Mouse (Mus musculus) hindbrain, embryonic 16.5 days (tissue): ENCODE results near the gene Drosha. TPM values are rescaled to one million over a fixed set of nuclear protein-coding genes. Genes with fewer than 3 reads are reported as not detected.

Experiments
- ATAC-seq: fragments of 200-750 bp; cut with Nextera tagmentation; 2 replicates; pipeline ENCODE4 v1.8.0; 2017; ENCODE audit warnings: moderate TSS enrichment, moderate library complexity
- H3K27ac ChIP-seq: fragments of 300-500 bp; sonication (generic); 2 replicates; pipeline ENCODE4 v1.5.1; 2014; ENCODE audit warnings: low read depth, mild to moderate bottlenecking, control low read depth, low read length, moderate library complexity
- H3K27me3 ChIP-seq: fragments of 300-500 bp; sonication (generic); replicated peaks from 2 replicates; pipeline ENCODE4 v1.6.1; 2014; ENCODE audit warnings: low read length; ENCODE audit not compliant: control insufficient read depth, insufficient read depth
- H3K36me3 ChIP-seq: fragments of 300-500 bp; sonication (generic); 2 replicates; pipeline ENCODE4 v1.6.1; 2014; ENCODE audit warnings: mild to moderate bottlenecking, low read length, moderate library complexity, mixed read lengths; ENCODE audit not compliant: control insufficient read depth, insufficient read depth
- H3K4me1 ChIP-seq: fragments of 300-500 bp; sonication (generic); 2 replicates; pipeline ENCODE4 v1.6.1; 2014; ENCODE audit warnings: low read depth, low read length; ENCODE audit not compliant: control insufficient read depth, insufficient read depth
- H3K4me2 ChIP-seq: fragments of 300-500 bp; sonication (generic); 2 replicates; pipeline ENCODE4 v1.6.1; 2014; ENCODE audit warnings: mild to moderate bottlenecking, low read length, control low read depth, moderate library complexity
- H3K4me3 ChIP-seq: fragments of 300-500 bp; sonication (generic); 2 replicates; pipeline ENCODE4 v1.5.1; 2014; ENCODE audit warnings: mild to moderate bottlenecking, low read length, control low read depth, moderate library complexity
- H3K9ac ChIP-seq: fragments of 300-500 bp; sonication (generic); 2 replicates; pipeline ENCODE4 v1.6.1; 2014; ENCODE audit warnings: low read depth, mild to moderate bottlenecking, control low read depth, low read length, moderate library complexity
- H3K9me3 ChIP-seq: fragments of 300-500 bp; sonication (generic); 2 replicates; pipeline ENCODE4 v1.6.1; 2014; ENCODE audit warnings: mild to moderate bottlenecking, low read length, moderate library complexity; ENCODE audit not compliant: control insufficient read depth
- WGBS: fragments of 180-500 bp; shearing (Covaris S2); extraction: QIAGEN DNeasy Blood & Tissue Kit; methylation state at CpG from one replicate; pipeline ENCODE4 v1.1.7; 2014; 5-methylcytosine and 5-hydroxymethylcytosine counted together
- polyA plus RNA-seq: library from polyadenylated mRNA; unstranded; fragments of >200 nt; fragmentation: Nextera tagmentation; extraction: Ambion mirVana; gene quantifications from 2 replicates; pipeline ENCODE4 v1.2.1, GENCODE M21; 2015

Drosha gene
- 42.7 and 56.4 TPM in 2 replicates for polyA plus RNA-seq

GRCm38 (mm10) chr15:12824197-12824952 is at the start of gene Drosha, which contains the start of gene 6030458C11Rik:
Gene Drosha (plus strand): TSS chr15:12824815.
Gene 6030458C11Rik (minus strand): TSS chr15:12824649.
- H3K4me3 ChIP-seq: peak within 1 kb of the TSS; percentile 98
- H3K27ac ChIP-seq: peak within 1 kb of the TSS; percentile 82
- H3K9me3 ChIP-seq: no peaks in the 10 kb centered on the region
- peak; percentile 100 for ATAC-seq
- H3K27me3 ChIP-seq: no peaks in the 10 kb centered on the region
- H3K4me1 ChIP-seq: peaks cover 18% of the 10 kb centered on the region
- H3K9ac ChIP-seq: peak within 1 kb of the TSS; percentile 95
- H3K36me3 ChIP-seq: peaks cover 15% of the 10 kb centered on the region
- under 1% methylated on average over 64 of the region's 67 CpGs for WGBS
- H3K4me2 ChIP-seq: peak within 1 kb of the TSS; percentile 77

GRCm38 (mm10) chr15:12781296-12781695 is 43.3 kb upstream of the Drosha start:
- no peaks in the 10 kb centered on the region for H3K4me1 ChIP-seq
- 86% methylated on average over 6 of the region's 6 CpGs for WGBS
- no peak for ATAC-seq

GRCm38 (mm10) chr15:12781729-12782326 is 42.8 kb upstream of the Drosha start:
- 77% methylated on average over 15 of the region's 16 CpGs for WGBS
- no peaks in the 10 kb centered on the region for H3K9me3 ChIP-seq
- H3K9ac ChIP-seq: no peak overlapping the region
- ATAC-seq: no peak
- no peaks in the 10 kb centered on the region for H3K27me3 ChIP-seq
- no peak overlapping the region for H3K4me2 ChIP-seq
- no peak overlapping the region for H3K27ac ChIP-seq
- H3K4me1 ChIP-seq: no peaks in the 10 kb centered on the region
- no peaks in the 10 kb centered on the region for H3K36me3 ChIP-seq
- no peak overlapping the region for H3K4me3 ChIP-seq

More at GRCm38 (mm10) chr15:12781296-12781695, 43.3 kb upstream of the Drosha start:
- Histone ChIP-seq H3K9ac (no peak overlapping the region), H3K9me3 (no peaks in the 10 kb centered on the region), H3K4me2 (no peak overlapping the region), H3K27ac (no peak overlapping the region), H3K36me3 (no peaks in the 10 kb centered on the region), H3K27me3 (no peaks in the 10 kb centered on the region), H3K4me3 (no peak overlapping the region)

- H3K4me1 ChIP-seq: no peaks in the 10 kb centered on the region; the same call in 1 of the 2 replicates
- no peaks in the 10 kb centered on the region for H3K36me3 ChIP-seq
- H3K9ac ChIP-seq: no peak overlapping the region
- H3K9me3 ChIP-seq: no peaks in the 10 kb centered on the region
- no peak for ATAC-seq
- H3K27me3 ChIP-seq: no peaks in the 10 kb centered on the region
- no peak overlapping the region for H3K4me3 ChIP-seq
- H3K27ac ChIP-seq: no peak overlapping the region
- H3K4me2 ChIP-seq: no peak overlapping the region
- 78% methylated on average over 5 of the region's 5 CpGs for WGBS
Observed at GRCm38 (mm10) chr15:12788536-12788935, 36.1 kb upstream of the Drosha start.

GRCm38 (mm10) chr15:12789406-12789867 is 35.2 kb upstream of the Drosha start:
- WGBS: 30% methylated on average over 10 of the region's 10 CpGs
- Histone ChIP-seq H3K9ac (no peak overlapping the region), H3K4me3 (no peak overlapping the region), H3K27ac (no peak overlapping the region), H3K27me3 (no peaks in the 10 kb centered on the region), H3K4me1 (no peaks in the 10 kb centered on the region; the same call in 1 of the 2 replicates), H3K9me3 (no peaks in the 10 kb centered on the region), H3K4me2 (no peak overlapping the region), H3K36me3 (no peaks in the 10 kb centered on the region)
- ATAC-seq: 0 out of 2 replicates have a peak, but pooled peaks have one; percentile 34

- Histone ChIP-seq H3K27ac (no peak overlapping the region), H3K4me2 (no peak overlapping the region), H3K27me3 (no peaks in the 10 kb centered on the region), H3K4me1 (no peaks in the 10 kb centered on the region; the same call in 1 of the 2 replicates), H3K4me3 (no peak overlapping the region), H3K9ac (no peak overlapping the region), H3K9me3 (no peaks in the 10 kb centered on the region), H3K36me3 (no peaks in the 10 kb centered on the region)
- ATAC-seq: no peak
- 60% methylated on average over 6 of the region's 6 CpGs for WGBS
Observed at GRCm38 (mm10) chr15:12794311-12794710, 30.3 kb upstream of the Drosha start.

- Histone ChIP-seq H3K27me3 (no peaks in the 10 kb centered on the region), H3K27ac (no peak overlapping the region), H3K4me2 (no peak overlapping the region), H3K9me3 (no peaks in the 10 kb centered on the region), H3K9ac (no peak overlapping the region), H3K36me3 (no peaks in the 10 kb centered on the region), H3K4me1 (no peaks in the 10 kb centered on the region), H3K4me3 (no peak overlapping the region)
- WGBS: 2% methylated on average over 2 of the region's 2 CpGs
- ATAC-seq: peak; percentile 58; the same call in 1 of the 2 replicates
Observed at GRCm38 (mm10) chr15:12795457-12795894, 29.1 kb upstream of the Drosha start.

- Histone ChIP-seq H3K9me3 (no peaks in the 10 kb centered on the region), H3K4me1 (no peaks in the 10 kb centered on the region), H3K27me3 (no peaks in the 10 kb centered on the region), H3K4me3 (no peak overlapping the region), H3K36me3 (no peaks in the 10 kb centered on the region), H3K4me2 (no peak overlapping the region), H3K9ac (no peak overlapping the region), H3K27ac (no peak overlapping the region)
- 61% methylated on average over 13 of the region's 13 CpGs for WGBS
- ATAC-seq: no peak
Observed at GRCm38 (mm10) chr15:12795909-12796470, 28.6 kb upstream of the Drosha start.

- H3K27me3 ChIP-seq: no peaks in the 10 kb centered on the region
- no peak overlapping the region for H3K4me3 ChIP-seq
- H3K4me2 ChIP-seq: no peak overlapping the region
- H3K9me3 ChIP-seq: no peaks in the 10 kb centered on the region
- no peaks in the 10 kb centered on the region for H3K36me3 ChIP-seq
- H3K9ac ChIP-seq: no peak overlapping the region
- no peak for ATAC-seq
- no peaks in the 10 kb centered on the region for H3K4me1 ChIP-seq
- WGBS: 83% methylated on average over 6 of the region's 6 CpGs
- H3K27ac ChIP-seq: no peak overlapping the region
Observed at GRCm38 (mm10) chr15:12798043-12798442, 26.6 kb upstream of the Drosha start.
